Mouse (Mus musculus) forebrain, embryonic 12.5 days (tissue): ENCODE data around the gene Wfikkn2. TPM values are rescaled to one million over a fixed set of nuclear protein-coding genes. Genes with fewer than 3 reads are reported as not detected.

Source experiments
- ATAC-seq: fragments of 200-750 bp; cut with Nextera tagmentation; 2 replicates; pipeline ENCODE4 v1.8.0; 2017; ENCODE audit warnings: moderate TSS enrichment; ENCODE audit not compliant: low FRiP score
- H3K27ac ChIP-seq: fragments of 300-500 bp; sonication (generic); 2 replicates; pipeline ENCODE4 v1.5.1; 2016; ENCODE audit warnings: mild to moderate bottlenecking
- H3K27me3 ChIP-seq: fragments of 300-500 bp; sonication (generic); 2 replicates; pipeline ENCODE4 v1.6.1; 2016; ENCODE audit warnings: mild to moderate bottlenecking
- H3K36me3 ChIP-seq: fragments of 300-500 bp; sonication (generic); replicated peaks from 2 replicates; pipeline ENCODE4 v1.6.1; 2016; ENCODE audit warnings: mild to moderate bottlenecking
- H3K4me1 ChIP-seq: fragments of 300-500 bp; sonication (generic); 2 replicates; pipeline ENCODE4 v1.6.1; 2016
- H3K4me2 ChIP-seq: fragments of 300-500 bp; sonication (generic); 2 replicates; pipeline ENCODE4 v1.6.1; 2016; ENCODE audit warnings: mild to moderate bottlenecking, moderate library complexity
- H3K4me3 ChIP-seq: fragments of 300-500 bp; sonication (generic); replicated peaks from 2 replicates; pipeline ENCODE4 v1.5.1; 2016; ENCODE audit warnings: mild to moderate bottlenecking
- H3K9ac ChIP-seq: fragments of 300-500 bp; sonication (generic); 2 replicates; pipeline ENCODE4 v1.6.1; 2016; ENCODE audit warnings: mild to moderate bottlenecking
- H3K9me3 ChIP-seq: fragments of 300-500 bp; sonication (generic); 2 replicates; pipeline ENCODE4 v1.6.1; 2016
- WGBS: fragments of 180-500 bp; shearing (Covaris S2); methylation state at CpG from one replicate; pipeline ENCODE4 v1.1.7; 2016; 5-methylcytosine and 5-hydroxymethylcytosine counted together
- polyA plus RNA-seq: library from polyadenylated mRNA; unstranded; fragments of >200 nt; fragmentation: Nextera tagmentation; extraction: Ambion mirVana; gene quantifications from 2 replicates; pipeline ENCODE4 v1.2.1, GENCODE M21; 2016

Wfikkn2 gene
- polyA plus RNA-seq, 1 experiment from 2014 or later: 4.4 TPM

DNA sequence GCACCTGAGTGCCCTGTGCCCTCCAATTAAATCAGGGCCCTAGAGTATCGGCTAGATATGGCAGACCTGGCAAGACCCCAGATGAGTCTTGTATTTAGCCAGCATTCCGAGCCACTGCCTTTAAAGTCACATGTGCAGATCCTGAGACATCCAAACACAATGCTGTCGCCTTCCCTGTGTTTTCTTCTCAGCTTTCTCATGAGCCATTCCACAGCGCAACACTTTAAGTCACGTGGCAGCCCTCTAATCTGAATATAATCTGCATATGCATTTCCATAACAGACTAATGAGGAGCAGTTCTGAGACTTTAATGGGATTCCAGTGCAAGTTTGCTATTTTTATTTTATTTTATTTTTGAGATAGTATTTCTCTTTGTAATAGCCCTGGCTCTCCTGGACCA, 9.9 kb upstream of the Wfikkn2 start:
- Histone ChIP-seq H3K4me3 (no peak overlapping the region), H3K36me3 (no peaks in the 10 kb centered on the region), H3K27me3 (no peaks in the 10 kb centered on the region; the same call in 1 of the 2 replicates), H3K4me2 (no peak overlapping the region), H3K27ac (no peak overlapping the region), H3K4me1 (no peaks in the 10 kb centered on the region), H3K9me3 (peaks cover 4% of the 10 kb centered on the region; the same call in 1 of the 2 replicates), H3K9ac (no peak overlapping the region)
- WGBS: 69% methylated on average over 5 of the region's 5 CpGs
- no peak for ATAC-seq

DNA sequence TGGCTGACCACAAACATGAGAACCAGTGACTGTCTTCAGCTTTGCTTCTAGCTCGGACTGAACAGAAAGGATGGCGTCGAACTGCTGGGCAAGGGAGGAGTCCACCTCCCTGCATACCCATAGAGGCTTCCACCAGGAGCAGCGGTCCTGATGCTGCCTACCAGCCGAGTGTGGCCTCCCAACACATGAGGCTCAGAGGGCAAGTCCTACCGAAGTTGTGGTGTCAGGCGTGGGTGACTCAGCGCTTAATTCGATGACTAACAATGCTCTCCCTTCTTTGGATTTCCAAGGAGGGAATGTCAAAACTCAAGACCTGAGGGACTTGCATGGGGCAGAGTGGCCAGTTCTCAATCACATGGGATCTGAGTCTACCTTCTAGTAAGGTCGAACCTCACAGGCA, 7.9 kb upstream of the Wfikkn2 start:
- H3K9ac ChIP-seq: no peak overlapping the region
- H3K4me2 ChIP-seq: no peak overlapping the region
- no peaks in the 10 kb centered on the region for H3K4me1 ChIP-seq
- peaks cover 4% of the 10 kb centered on the region; the same call in 1 of the 2 replicates for H3K9me3 ChIP-seq
- H3K27me3 ChIP-seq: no peaks in the 10 kb centered on the region; the same call in 1 of the 2 replicates
- no peak overlapping the region for H3K27ac ChIP-seq
- H3K4me3 ChIP-seq: no peak overlapping the region
- ATAC-seq: no peak
- WGBS: 89% methylated on average over 10 of the region's 10 CpGs
- H3K36me3 ChIP-seq: no peaks in the 10 kb centered on the region

DNA sequence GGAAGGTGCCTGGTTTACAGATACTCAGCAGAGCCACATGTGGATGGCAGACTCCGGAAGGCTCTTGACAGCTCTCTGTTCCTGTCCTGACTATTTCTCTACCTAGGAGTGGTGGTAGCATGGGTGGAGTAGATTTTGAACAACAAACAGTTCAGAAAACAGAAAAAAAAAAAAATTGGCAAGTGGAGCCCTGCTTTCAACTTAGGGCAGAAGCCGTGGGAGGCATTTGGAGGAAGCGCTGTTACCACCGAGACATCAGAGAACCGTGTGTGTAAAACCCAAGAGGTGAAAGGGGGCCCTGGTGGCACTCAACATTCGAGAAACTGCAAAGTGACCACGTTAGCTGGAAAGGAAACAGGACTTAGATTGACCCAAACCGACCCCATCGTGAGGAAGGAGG, 7.4 kb upstream of the Wfikkn2 start:
- no peaks in the 10 kb centered on the region for H3K36me3 ChIP-seq
- no peak overlapping the region for H3K4me2 ChIP-seq
- peaks cover 4% of the 10 kb centered on the region; the same call in 1 of the 2 replicates for H3K9me3 ChIP-seq
- no peak for ATAC-seq
- no peak overlapping the region for H3K4me3 ChIP-seq
- no peak overlapping the region for H3K27ac ChIP-seq
- H3K4me1 ChIP-seq: no peaks in the 10 kb centered on the region
- H3K9ac ChIP-seq: no peak overlapping the region
- H3K27me3 ChIP-seq: no peaks in the 10 kb centered on the region; the same call in 1 of the 2 replicates
- WGBS: 85% methylated on average over 9 of the region's 9 CpGs

DNA sequence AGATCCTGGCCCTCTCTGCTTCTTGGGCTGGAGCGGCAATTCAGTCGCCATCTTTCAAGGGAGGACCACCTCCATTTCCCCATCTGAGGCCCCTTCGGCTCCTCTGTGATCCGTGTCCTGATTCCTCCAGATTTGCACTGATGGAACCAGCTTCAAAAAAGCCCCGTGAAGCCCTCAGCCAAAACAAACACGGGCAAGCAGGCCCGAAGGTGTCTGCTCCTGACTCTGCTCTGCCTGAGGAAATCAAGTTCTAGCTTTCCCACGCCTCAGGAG, 920 bp upstream of the Wfikkn2 start:
- peaks cover 48% of the 10 kb centered on the region for H3K4me1 ChIP-seq
- H3K36me3 ChIP-seq: no peaks in the 10 kb centered on the region
- no peak for ATAC-seq
- 74% methylated on average over 8 of the region's 8 CpGs for WGBS
- H3K9ac ChIP-seq: no peak overlapping the region
- peaks cover 19% of the 10 kb centered on the region for H3K27me3 ChIP-seq
- no peaks in the 10 kb centered on the region for H3K9me3 ChIP-seq
- no peak overlapping the region for H3K4me2 ChIP-seq
- peak overlapping the region; percentile 83 for H3K27ac ChIP-seq
- no peak overlapping the region for H3K4me3 ChIP-seq

DNA sequence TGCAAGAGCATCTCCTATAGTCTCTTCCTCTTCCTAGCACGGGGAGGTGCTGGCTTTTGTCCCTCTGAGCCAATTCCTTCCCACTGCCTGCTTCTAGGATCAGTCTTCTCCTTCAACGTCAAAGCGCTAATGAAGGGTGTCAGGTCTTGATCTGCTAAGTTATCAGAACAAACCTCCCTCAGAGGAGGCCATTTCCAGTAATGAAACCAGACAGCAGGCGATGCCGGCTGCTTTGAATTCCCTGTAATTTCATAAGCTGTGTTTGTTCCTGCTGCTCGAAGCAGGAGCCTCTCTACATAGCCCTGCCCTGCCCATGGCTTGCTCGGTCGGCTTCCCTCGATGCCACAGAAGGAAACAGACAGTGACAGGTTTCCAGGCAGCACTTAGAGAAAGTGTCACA, 1.4 kb downstream of the Wfikkn2 start:
- Histone ChIP-seq H3K36me3 (no peaks in the 10 kb centered on the region), H3K27ac (0 out of 2 replicates have a peak overlapping the region, but pooled peaks have one; percentile 10), H3K27me3 (peaks cover 24% of the 10 kb centered on the region), H3K9ac (no peak overlapping the region), H3K9me3 (no peaks in the 10 kb centered on the region), H3K4me2 (no peak overlapping the region), H3K4me1 (peaks cover 57% of the 10 kb centered on the region), H3K4me3 (no peak overlapping the region)
- WGBS: 58% methylated on average over 9 of the region's 9 CpGs
- ATAC-seq: no peak

DNA sequence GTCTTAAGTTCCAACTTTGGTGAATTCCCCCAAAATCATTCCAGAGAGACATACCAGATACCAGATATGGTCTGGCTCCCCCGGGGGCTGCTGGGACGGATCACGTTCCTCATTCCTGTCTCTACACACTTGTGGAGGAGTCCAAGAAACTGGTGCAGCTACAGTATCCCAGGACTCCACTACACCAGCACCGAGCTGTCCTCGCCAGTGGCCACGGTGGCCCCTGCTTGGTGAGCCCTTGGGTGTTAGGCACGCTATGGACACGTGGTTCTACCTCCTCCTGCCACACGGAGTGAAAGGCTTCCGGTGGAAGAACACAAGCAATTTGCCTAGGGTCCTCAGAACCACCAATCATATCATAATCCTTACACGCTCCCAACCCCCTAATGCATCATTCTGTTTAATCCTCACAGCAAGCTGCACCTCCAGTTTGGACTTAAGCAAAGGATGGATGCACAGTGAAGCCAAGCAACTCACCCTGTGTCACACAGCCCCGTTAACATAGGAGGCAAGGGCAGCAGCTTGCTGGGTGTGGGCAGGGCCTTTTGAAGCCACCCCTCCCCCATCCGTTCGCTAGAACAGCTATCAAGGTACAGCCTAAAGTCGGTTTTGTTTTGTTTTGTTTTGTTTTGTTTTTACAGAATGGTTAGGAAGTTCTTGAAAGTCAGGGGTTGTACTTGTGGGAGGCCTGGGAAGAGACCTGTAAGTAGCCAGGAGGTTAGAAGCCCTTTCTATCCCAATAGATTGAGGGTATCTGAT, 2.2 kb downstream of the Wfikkn2 start:
- ATAC-seq: 0 out of 2 replicates have a peak, but pooled peaks have one; percentile 8
- H3K27ac ChIP-seq: peak overlapping the region; percentile 63; the same call in 1 of the 2 replicates
- peak overlapping the region; percentile 57 for H3K4me2 ChIP-seq
- H3K27me3 ChIP-seq: peaks cover 24% of the 10 kb centered on the region
- H3K4me1 ChIP-seq: peaks cover 57% of the 10 kb centered on the region
- 32% methylated on average over 15 of the region's 15 CpGs for WGBS
- H3K9ac ChIP-seq: no peak overlapping the region
- peak overlapping the region; percentile 29 for H3K4me3 ChIP-seq
- no peaks in the 10 kb centered on the region for H3K9me3 ChIP-seq
- no peaks in the 10 kb centered on the region for H3K36me3 ChIP-seq

DNA sequence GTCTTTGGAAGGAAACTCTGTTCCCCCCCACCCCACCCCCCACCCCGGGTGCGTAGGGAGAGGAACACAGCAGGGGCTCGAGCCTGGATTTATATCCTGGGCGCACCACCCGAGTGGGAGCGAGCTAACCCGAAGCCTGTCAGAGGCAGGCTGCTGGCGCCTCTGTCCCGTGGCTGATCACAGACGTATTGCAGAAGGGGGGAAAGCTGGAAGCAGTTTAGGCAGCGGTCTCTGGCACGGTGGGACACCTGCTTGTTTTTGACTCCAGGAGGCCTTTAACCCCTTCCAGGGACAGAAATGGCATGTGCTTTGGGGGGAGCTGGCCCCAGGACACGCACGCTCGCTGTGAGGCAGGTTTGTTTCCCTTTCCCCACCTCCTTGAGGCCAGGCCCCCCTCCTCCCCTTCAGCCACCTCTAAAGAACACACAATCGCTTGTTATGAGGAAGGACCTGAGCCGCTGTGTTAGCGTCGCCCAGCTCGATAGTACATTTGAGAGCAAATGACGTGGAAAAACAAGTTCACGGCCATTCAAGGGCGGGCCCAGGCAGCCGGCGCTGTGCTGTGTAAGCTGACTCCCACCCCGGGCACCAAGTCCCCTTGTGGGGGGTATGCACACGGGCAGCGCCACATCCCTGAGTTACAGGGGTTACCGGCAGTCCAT, 2.9 kb downstream of the Wfikkn2 start:
- Histone ChIP-seq H3K27ac (peak overlapping the region; percentile 63), H3K36me3 (no peaks in the 10 kb centered on the region), H3K4me2 (peak overlapping the region; percentile 57), H3K27me3 (peaks cover 24% of the 10 kb centered on the region), H3K9me3 (no peaks in the 10 kb centered on the region), H3K4me3 (peak overlapping the region; percentile 29), H3K4me1 (peaks cover 57% of the 10 kb centered on the region), H3K9ac (peak overlapping the region; percentile 48)
- WGBS: 5% methylated on average over 29 of the region's 29 CpGs
- peak; percentile 40; the same call in 1 of the 2 replicates for ATAC-seq

DNA sequence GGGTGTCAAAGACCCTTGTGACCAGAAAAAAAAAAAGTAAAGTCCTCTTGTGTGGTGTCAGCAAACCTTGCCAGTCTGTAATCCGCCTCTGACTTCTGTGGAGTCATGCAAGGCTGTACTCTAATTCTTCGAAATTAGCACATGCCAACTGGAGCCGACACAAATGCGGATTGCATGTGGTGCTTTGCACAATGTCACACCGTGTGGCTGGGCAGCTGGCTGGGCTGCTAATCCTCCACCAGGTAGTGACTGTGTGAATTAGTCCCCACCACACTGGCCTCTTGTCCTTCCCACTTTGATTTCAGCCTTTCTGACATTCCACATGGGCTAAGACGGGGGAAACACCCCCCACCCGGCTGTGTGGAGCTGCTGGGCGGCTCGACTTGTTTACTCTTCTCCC, 6.1 kb downstream of the Wfikkn2 start:
- no peaks in the 10 kb centered on the region for H3K9me3 ChIP-seq
- WGBS: 27% methylated on average over 9 of the region's 9 CpGs
- H3K27ac ChIP-seq: no peak overlapping the region
- peaks cover 24% of the 10 kb centered on the region for H3K27me3 ChIP-seq
- H3K4me2 ChIP-seq: no peak overlapping the region
- H3K4me3 ChIP-seq: no peak overlapping the region
- no peak for ATAC-seq
- no peaks in the 10 kb centered on the region for H3K36me3 ChIP-seq
- H3K4me1 ChIP-seq: peaks cover 42% of the 10 kb centered on the region
- no peak overlapping the region for H3K9ac ChIP-seq

DNA sequence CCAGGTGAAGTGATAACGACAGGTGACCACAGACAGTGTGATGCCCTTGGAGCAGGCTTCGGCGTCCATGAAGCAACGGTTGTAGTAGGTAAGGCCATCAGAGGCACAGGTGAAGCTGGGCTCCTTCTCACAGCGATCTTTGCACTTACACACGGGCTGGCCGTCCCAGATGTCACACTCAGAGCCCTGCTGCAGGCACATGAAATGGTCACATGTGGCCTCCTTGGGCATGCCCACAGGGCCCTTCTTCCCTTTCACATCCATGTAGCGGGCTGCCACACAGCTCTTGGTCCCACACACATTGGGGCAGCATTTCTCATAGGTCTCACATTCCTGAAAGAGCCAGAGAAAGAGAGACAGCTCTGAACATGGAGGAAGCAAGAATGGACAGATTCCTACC, 7.0 kb downstream of the Wfikkn2 start:
- H3K9me3 ChIP-seq: no peaks in the 10 kb centered on the region
- H3K4me1 ChIP-seq: peaks cover 33% of the 10 kb centered on the region
- no peak overlapping the region for H3K4me3 ChIP-seq
- 93% methylated on average over 8 of the region's 8 CpGs for WGBS
- no peak overlapping the region for H3K4me2 ChIP-seq
- no peak for ATAC-seq
- peaks cover 27% of the 10 kb centered on the region for H3K27me3 ChIP-seq
- no peaks in the 10 kb centered on the region for H3K36me3 ChIP-seq
- H3K9ac ChIP-seq: no peak overlapping the region
- H3K27ac ChIP-seq: no peak overlapping the region

DNA sequence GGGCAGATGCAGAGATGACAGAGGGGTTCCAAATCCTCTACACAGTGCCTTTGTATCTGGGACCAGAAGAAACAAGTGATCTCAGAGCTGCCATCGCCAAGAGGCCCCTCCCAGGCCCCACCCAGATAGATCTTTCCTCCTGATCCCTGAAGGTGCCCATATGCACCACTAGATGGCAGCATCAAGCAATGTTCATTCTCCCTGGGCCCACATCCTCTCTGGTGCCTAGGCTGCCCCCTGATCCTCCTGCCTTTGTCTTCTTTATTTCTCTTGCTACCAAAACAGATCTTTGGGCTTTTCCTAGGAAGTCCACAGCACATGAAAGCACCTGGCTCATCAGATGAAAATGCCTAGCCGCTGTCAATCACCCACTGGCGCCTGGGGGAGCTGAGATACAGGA, 9.7 kb downstream of the Wfikkn2 start:
- H3K9me3 ChIP-seq: no peaks in the 10 kb centered on the region
- 23% methylated on average over 3 of the region's 3 CpGs for WGBS
- H3K4me1 ChIP-seq: peaks cover 19% of the 10 kb centered on the region
- peak overlapping the region; percentile 20 for H3K27ac ChIP-seq
- H3K4me3 ChIP-seq: no peak overlapping the region
- H3K36me3 ChIP-seq: no peaks in the 10 kb centered on the region
- H3K9ac ChIP-seq: no peak overlapping the region
- H3K4me2 ChIP-seq: 0 out of 2 replicates have a peak overlapping the region, but pooled peaks have one; percentile 15
- H3K27me3 ChIP-seq: 0 out of 2 replicates have a peak, but pooled peaks cover 4% of the 10 kb centered on the region
- peak; percentile 87 for ATAC-seq

DNA sequence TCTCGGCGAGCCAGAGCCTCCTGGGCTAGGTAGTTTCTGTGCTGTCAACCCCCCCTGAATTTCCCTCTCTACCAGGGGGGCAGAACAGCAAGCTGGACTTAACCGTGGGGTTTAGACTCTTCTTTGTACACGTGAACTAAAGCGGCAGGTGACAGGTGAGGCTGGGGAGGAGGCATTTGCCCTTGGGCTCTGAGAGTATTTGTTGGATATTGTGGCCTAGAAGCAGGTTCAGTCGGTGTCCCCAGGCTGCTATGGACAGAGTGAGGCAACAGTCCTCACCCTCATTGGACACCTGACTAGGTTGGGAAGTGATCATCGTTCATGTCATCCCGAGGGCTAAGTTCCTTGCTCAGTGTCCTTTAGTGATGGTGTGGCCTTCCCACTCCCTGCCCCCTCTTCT, 10.9 kb downstream of the Wfikkn2 start:
- Histone ChIP-seq H3K4me2 (no peak overlapping the region), H3K27me3 (0 out of 2 replicates have a peak, but pooled peaks cover 4% of the 10 kb centered on the region), H3K9me3 (no peaks in the 10 kb centered on the region), H3K27ac (no peak overlapping the region), H3K9ac (no peak overlapping the region), H3K4me3 (no peak overlapping the region), H3K36me3 (no peaks in the 10 kb centered on the region), H3K4me1 (peaks cover 14% of the 10 kb centered on the region)
- 92% methylated on average over 8 of the region's 8 CpGs for WGBS
- ATAC-seq: no peak

DNA sequence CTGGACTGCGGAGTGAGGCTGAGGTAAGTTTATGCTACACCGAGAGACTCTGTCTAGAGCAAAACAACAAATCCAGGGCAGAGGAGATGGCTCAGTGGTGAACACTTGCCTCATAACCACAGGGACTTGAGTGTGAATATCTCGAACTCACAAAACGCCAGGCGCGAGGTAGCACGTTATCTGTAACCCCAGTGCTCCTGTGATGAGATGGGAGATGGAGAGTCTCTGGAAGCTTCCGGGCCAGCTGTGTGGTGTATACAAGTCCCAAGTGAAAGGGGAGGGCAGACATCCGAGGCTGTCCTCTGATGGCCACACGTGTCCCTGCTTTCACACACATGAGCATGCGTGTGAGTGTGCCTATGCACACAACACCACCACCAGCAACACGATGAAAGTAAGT, 11.4 kb downstream of the Wfikkn2 start:
- Histone ChIP-seq H3K9me3 (no peaks in the 10 kb centered on the region), H3K27me3 (0 out of 2 replicates have a peak, but pooled peaks cover 4% of the 10 kb centered on the region), H3K4me2 (no peak overlapping the region), H3K27ac (no peak overlapping the region), H3K4me1 (peaks cover 10% of the 10 kb centered on the region), H3K4me3 (no peak overlapping the region), H3K36me3 (no peaks in the 10 kb centered on the region), H3K9ac (no peak overlapping the region)
- no peak for ATAC-seq
- WGBS: 89% methylated on average over 12 of the region's 12 CpGs
